Mouse (Mus musculus) cerebellum, adult 9-10 months (tissue): Measurements from ENCODE around the gene Vim.
"Not testable (repeated sequence)": the region's sequence is repeated elsewhere in the genome, so short reads cannot be mapped to it uniquely, and the experiment has no call there.

Experiments used
- DNase-seq: peaks from one replicate; pipeline ENCODE4 v3.0.0; 2022

Gene Vim

DNA sequence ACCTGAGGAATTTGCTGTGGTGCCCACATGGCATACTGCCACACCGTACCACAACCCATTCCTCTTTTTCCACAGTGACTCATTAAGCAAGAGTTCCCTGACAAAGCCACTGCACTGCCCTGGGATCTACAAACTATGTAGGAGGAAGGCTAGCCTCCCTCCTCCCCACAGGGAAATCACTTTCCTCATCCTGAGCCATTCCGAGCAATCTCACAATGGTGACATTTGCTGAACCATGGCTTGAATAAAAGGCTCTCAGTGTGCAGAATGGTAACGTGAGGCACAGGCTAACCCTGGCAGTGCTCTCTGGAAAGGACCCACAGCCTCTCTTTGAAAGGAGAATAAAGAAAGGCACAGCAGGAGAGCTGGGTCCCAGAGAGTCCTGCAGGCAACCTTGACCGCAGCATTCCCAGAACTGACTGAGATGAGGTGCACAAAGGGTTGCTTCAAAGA is 1.6 kb upstream of the Vim start:
- no peak for DNase-seq

DNA sequence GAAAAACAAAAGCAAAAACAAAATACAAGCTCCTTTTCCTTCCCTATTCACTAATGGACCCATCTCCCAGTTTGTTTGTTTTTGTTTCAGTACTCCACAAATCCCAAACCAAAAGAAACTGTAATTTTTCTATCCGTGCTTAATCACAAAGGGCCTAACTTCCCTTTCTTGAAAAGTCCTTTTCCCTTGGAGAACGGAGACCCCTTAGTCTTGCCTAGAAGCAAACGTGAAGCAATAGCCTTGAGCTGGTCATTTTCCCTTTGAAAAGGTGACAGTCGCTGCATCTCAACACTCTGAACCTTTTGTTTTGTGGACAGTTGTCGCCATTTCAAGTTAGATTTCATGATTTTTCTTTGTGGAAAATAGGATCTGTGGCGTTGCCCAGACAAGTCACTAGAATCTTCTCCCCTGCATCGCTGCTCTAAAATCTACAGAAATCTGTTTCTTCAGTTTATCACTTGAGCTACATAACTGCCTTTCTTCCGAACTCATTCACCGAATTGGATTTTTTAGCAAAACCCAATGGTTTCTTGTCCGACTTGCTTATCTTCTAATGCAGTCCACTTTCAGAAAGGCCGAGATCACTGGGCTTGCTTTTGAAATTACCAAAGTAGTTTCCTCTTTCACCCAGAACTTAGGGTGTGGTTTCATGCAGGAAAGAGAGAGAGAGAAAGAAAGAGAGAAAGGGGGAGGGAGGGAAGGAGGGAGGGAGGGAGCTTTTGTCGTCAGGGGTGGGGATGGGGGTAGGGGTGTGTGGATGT is 900 bp upstream of the Vim start:
- no peak for DNase-seq

- peak; percentile 9 for DNase-seq
Observed at GRCm38 (mm10) chr2:13574066-13574800, 506 bp downstream of the Vim start.

GRCm38 (mm10) chr2:13574801-13575150 is 1.0 kb downstream of the Vim start:
- DNase-seq: no peak

DNA sequence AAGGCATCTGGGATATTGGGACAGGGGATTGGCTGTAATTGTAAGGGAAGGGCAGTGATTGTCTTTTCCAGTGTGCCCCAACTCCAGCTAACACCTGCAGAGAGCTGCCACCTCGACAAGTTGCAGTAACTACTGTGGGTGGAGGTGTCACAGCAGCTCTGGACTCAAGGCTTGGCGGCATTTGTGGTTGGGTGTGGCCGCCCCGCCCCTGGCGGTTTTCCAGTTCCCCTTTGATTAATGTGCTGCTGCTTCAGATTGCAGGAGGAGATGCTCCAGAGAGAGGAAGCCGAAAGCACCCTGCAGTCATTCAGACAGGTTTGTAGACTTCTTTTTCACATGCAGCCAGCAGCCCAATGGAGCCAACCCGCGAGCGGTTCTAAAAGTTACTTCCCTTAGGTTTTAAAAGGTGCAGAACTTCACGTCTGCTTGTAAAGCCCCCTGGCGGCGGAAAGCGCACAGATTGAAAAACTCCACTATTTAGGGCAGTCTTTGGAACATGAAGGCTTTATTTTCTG is 1.6 kb downstream of the Vim start:
- DNase-seq: peak; percentile 36

GRCm38 (mm10) chr2:13575926-13576325 is 2.2 kb downstream of the Vim start:
- peak; percentile 7 for DNase-seq

DNA sequence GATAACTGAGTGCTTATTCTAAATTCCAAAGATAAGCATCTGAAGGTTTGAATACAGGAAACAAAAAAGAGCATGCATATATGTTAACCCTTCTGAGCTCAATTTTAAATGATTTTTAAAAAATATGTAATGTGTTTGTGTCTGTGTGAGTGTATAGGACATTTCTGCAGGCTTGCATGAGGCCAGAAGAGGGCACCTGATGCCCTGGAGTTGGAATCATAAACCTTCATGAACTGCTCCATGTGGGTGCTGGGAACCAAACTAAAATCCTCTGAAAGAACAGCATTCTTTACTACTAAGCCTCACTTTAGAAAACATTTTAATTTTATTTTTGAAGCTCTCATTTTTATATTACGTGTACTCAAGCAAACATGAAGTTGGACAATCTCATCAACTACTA is 3.7 kb downstream of the Vim start:
- no peak for DNase-seq

GRCm38 (mm10) chr2:13578473-13579152 is 4.9 kb downstream of the Vim start:
- peak; percentile 58 for DNase-seq

DNA sequence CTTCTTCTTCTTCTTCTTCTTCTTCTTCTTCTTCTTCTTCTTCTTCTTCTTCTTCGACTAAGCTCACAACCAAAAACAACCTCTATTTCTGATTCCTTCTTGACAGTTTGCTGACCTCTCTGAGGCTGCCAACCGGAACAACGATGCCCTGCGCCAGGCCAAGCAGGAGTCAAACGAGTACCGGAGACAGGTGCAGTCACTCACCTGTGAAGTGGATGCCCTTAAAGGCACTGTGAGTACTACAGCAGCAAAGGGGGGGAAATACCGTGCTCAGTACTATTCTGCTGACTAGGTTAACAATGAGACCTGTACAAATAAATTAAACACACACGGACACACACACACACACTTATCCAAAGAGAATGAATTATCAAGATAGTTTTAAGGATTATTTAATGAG is 5.6 kb downstream of the Vim start:
- DNase-seq: no peak

DNA sequence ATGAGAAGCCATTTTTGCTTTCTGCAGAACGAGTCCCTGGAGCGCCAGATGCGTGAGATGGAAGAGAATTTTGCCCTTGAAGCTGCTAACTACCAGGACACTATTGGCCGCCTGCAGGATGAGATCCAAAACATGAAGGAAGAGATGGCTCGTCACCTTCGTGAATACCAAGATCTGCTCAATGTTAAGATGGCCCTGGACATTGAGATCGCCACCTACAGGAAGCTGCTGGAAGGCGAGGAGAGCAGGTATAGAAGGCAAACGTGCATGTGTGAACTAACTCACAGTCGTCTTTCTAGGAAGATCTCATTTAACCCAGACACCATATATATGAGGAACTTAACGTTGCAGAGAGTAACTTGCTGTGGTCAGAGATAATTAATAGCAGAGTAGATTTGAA is 6.3 kb downstream of the Vim start:
- DNase-seq: no peak

- DNase-seq: no peak
Observed at GRCm38 (mm10) chr2:13582184-13582583, 8.5 kb downstream of the Vim start.

- not testable (repeated sequence) for DNase-seq
Observed at GRCm38 (mm10) chr2:13583746-13584145, 10.0 kb downstream of the Vim start.

DNA sequence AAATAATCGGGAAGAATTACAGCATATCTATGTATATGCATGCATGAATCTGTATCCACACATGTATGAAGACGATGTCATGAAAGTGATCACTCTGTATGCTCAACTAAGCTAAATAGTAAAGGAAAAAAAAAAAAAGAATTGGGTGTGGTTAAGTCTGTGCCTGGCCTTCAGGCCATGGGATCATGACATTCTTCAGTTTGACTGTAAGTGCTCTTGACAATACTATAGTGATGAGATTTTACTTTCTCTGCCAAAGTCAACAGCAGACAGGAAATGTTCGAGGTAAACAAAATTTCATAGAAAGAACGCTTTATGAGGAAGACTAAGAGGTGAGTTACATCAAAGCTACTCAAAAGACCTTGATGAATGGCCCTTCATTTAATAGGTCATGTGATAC is 19.6 kb downstream of the Vim start:
- no peak for DNase-seq

- DNase-seq: peak; percentile 10
Observed at GRCm38 (mm10) chr2:13596965-13597656, 23.4 kb downstream of the Vim start.

DNA sequence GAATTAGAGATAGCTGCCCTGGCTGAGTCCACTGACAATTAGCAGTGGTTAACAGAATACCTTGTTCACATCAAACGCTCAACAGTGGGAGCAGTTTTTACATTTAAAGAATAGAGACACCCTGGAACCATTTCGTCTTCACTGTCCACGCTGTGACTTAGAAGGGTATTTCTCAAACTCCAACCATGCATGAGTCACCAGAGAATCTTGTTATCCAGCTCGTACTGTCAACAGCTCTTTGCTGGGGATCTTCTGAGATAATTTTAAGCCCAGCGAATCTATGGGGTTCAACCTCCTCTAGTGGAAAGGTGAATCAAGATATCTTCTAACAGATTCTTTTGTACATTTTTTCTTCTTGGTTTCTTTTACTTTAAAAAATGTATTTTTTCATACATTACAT is 24.4 kb downstream of the Vim start:
- no peak for DNase-seq

GRCm38 (mm10) chr2:13603093-13603492 is 29.4 kb downstream of the Vim start:
- DNase-seq: no peak

GRCm38 (mm10) chr2:13603636-13604035 is 29.9 kb downstream of the Vim start:
- not testable (repeated sequence) for DNase-seq

GRCm38 (mm10) chr2:13630136-13630832 is 56.6 kb downstream of the Vim start:
- DNase-seq: no peak
